Mouse (Mus musculus) heart, postnatal 0 days (tissue): Measurements from ENCODE around the gene Adgrv1. TPM values are rescaled to one million over a fixed set of nuclear protein-coding genes. Genes with fewer than 3 reads are reported as not detected.

Experiments used
- ATAC-seq: fragments of 200-750 bp; cut with Nextera tagmentation; 2 replicates; pipeline ENCODE4 v1.8.0; 2017; ENCODE audit warnings: low read depth, moderate number of reproducible peaks, moderate library complexity; ENCODE audit not compliant: insufficient read depth
- DNase-seq: peaks from one replicate; pipeline ENCODE4 v3.0.0-alpha.2; 2016; ENCODE audit warnings: low spot score
- H3K27ac ChIP-seq: fragments of 300-500 bp; sonication (generic); 2 replicates; pipeline ENCODE4 v1.5.1; 2014; ENCODE audit warnings: low read depth, mild to moderate bottlenecking
- H3K27me3 ChIP-seq: fragments of 300-500 bp; sonication (generic); 2 replicates; pipeline ENCODE4 v1.6.1; 2014; ENCODE audit warnings: low read length, mixed read lengths; ENCODE audit not compliant: control insufficient read depth, insufficient read depth
- H3K36me3 ChIP-seq: fragments of 300-500 bp; sonication (generic); replicated peaks from 2 replicates; pipeline ENCODE4 v1.6.1; 2014; ENCODE audit warnings: low read length, mixed read lengths; ENCODE audit not compliant: control insufficient read depth, insufficient read depth
- H3K4me1 ChIP-seq: fragments of 300-500 bp; sonication (generic); 2 replicates; pipeline ENCODE4 v1.6.1; 2014; ENCODE audit warnings: antibody characterized with exemption; ENCODE audit not compliant: control insufficient read depth, insufficient read depth
- H3K4me2 ChIP-seq: fragments of 300-500 bp; sonication (generic); 2 replicates; pipeline ENCODE4 v1.6.1; 2014; ENCODE audit warnings: low read depth, mild to moderate bottlenecking, low read length, moderate library complexity
- H3K4me3 ChIP-seq: fragments of 300-500 bp; sonication (generic); 2 replicates; pipeline ENCODE4 v1.5.1; 2014; ENCODE audit warnings: low read depth, low read length
- H3K9ac ChIP-seq: fragments of 300-500 bp; sonication (generic); replicated peaks from 2 replicates; pipeline ENCODE4 v1.6.1; 2014; ENCODE audit warnings: low read depth, low read length, mixed read lengths
- H3K9me3 ChIP-seq: fragments of 300-500 bp; sonication (generic); replicated peaks from 2 replicates; pipeline ENCODE4 v1.6.1; 2016; ENCODE audit warnings: low read length; ENCODE audit not compliant: control insufficient read depth
- CTCF ChIP-seq: IDR thresholded peaks from 2 replicates; pipeline ENCODE4 v1.5.1; 2016; ENCODE audit warnings: antibody characterized with exemption, control low read depth, low read depth
- EP300 ChIP-seq: IDR thresholded peaks from 2 replicates; pipeline ENCODE4 v1.6.1; 2016; ENCODE audit warnings: antibody characterized with exemption, low read depth
- WGBS: fragments of 180-500 bp; shearing (Covaris S2); extraction: QIAGEN DNeasy Blood & Tissue Kit; methylation state at CpG from one replicate; pipeline ENCODE4 v1.1.7; 2014; 5-methylcytosine and 5-hydroxymethylcytosine counted together
- polyA plus RNA-seq: library from polyadenylated mRNA; unstranded; fragments of >200 nt; fragmentation: Nextera tagmentation; extraction: Ambion mirVana; gene quantifications from 2 replicates; pipeline ENCODE4 v1.2.1, GENCODE M21; 2015
- total RNA-seq: library from RNA; depleted of rRNA; stranded (reverse); fragments of >200 nt; gene quantifications from 2 replicates; pipeline ENCODE4 v1.2.3, GENCODE M21; 2014; ENCODE audit warnings: low replicate concordance

Gene Adgrv1
- total and polyA plus RNA-seq, 2 experiments from 2014 or later, result 0.68 to 10.5 TPM

GRCm38 (mm10) chr13:81155322-81155721 is 477.6 kb downstream of the Adgrv1 start:
- ATAC-seq, result peak; percentile 70; the same call in 1 of the 2 replicates
- peak; percentile 85 for DNase-seq
- peak; percentile 84 for TF ChIP-seq CTCF
- no peak for TF ChIP-seq EP300

GRCm38 (mm10) chr13:81144434-81144833 is 488.5 kb downstream of the Adgrv1 start:
- DNase-seq (no peak), ATAC-seq (no peak)
- H3K36me3 ChIP-seq, result no peaks in the 10 kb centered on the region
- H3K9me3 ChIP-seq, result no peaks in the 10 kb centered on the region
- H3K27me3 ChIP-seq, result no peaks in the 10 kb centered on the region
- no peak overlapping the region for H3K27ac ChIP-seq
- 54% methylated on average over 1 of the region's 1 CpGs for WGBS
- H3K4me2 ChIP-seq, result no peak overlapping the region
- H3K4me3 ChIP-seq, result no peak overlapping the region
- H3K4me1 ChIP-seq, result no peaks in the 10 kb centered on the region
- H3K9ac ChIP-seq, result no peak overlapping the region
- TF ChIP-seq EP300 (no peak), CTCF (no peak)

More at GRCm38 (mm10) chr13:81155322-81155721, 477.6 kb downstream of the Adgrv1 start:
- H3K4me2 ChIP-seq, result no peak overlapping the region
- no peak overlapping the region for H3K9ac ChIP-seq
- H3K27me3 ChIP-seq, result no peaks in the 10 kb centered on the region
- H3K4me3 ChIP-seq, result no peak overlapping the region
- H3K36me3 ChIP-seq, result no peaks in the 10 kb centered on the region
- H3K27ac ChIP-seq, result no peak overlapping the region
- H3K4me1 ChIP-seq, result no peaks in the 10 kb centered on the region
- H3K9me3 ChIP-seq, result no peaks in the 10 kb centered on the region

- WGBS, result 65% methylated on average over 6 of the region's 6 CpGs
- Histone ChIP-seq H3K4me3 (no peak overlapping the region), H3K9me3 (no peaks in the 10 kb centered on the region), H3K36me3 (no peaks in the 10 kb centered on the region), H3K27ac (no peak overlapping the region), H3K27me3 (no peaks in the 10 kb centered on the region), H3K4me1 (0 out of 2 replicates have a peak, but pooled peaks cover under 1% of the 10 kb centered on the region), H3K9ac (no peak overlapping the region), H3K4me2 (no peak overlapping the region)
- TF ChIP-seq EP300, result no peak
- TF ChIP-seq CTCF, result no peak
- ATAC-seq (no peak), DNase-seq (no peak)
Observed at GRCm38 (mm10) chr13:81142268-81142884, 490.6 kb downstream of the Adgrv1 start.

DNA sequence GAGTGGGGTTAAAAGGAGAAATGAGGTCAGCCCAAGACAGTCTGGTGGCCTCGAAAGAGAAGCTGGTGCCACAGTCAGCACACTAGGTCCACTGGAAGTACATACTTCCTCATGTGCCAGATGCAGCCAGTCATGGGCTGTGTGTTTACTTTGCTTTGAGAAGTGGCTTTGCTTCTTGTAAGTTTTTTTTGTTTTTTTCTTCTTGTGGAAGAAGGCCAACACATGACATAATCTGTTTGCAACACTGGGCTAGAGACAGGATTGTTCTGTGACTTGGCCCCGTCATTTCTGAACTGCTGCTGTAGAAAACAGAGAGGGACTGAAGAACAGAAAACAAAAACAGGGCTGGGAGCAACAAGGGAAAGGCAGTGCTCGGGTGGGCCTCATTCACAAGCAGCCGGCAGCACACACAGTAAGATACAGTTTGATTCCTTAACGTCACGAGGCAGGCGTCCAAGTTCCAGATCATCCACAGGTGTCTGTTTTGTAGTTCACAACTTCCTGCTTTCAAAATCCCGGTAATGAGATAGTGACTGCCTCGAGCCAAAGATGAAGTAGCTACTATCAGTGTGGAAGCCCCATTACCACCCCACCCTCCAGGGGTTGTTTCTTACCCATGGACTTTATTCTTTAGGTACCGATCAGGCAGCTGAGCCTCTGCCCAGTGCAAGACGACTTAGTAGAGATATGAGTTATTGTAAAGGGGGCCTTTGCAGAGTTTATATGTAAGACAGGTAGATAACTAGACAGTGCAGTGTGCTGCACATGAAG is 496.1 kb downstream of the Adgrv1 start:
- peak; percentile 52 for DNase-seq
- peaks cover 31% of the 10 kb centered on the region for H3K4me1 ChIP-seq
- H3K9ac ChIP-seq, result no peak overlapping the region
- H3K9me3 ChIP-seq, result no peaks in the 10 kb centered on the region
- peak; percentile 14 for ATAC-seq
- no peaks in the 10 kb centered on the region for H3K27me3 ChIP-seq
- no peak overlapping the region for H3K4me3 ChIP-seq
- TF ChIP-seq CTCF, result no peak
- no peak for TF ChIP-seq EP300
- 25% methylated on average over 11 of the region's 11 CpGs for WGBS
- no peaks in the 10 kb centered on the region for H3K36me3 ChIP-seq
- no peak overlapping the region for H3K4me2 ChIP-seq
- peak overlapping the region; percentile 46 for H3K27ac ChIP-seq

GRCm38 (mm10) chr13:81135953-81136352 is 497.0 kb downstream of the Adgrv1 start:
- Histone ChIP-seq H3K4me1 (peaks cover 40% of the 10 kb centered on the region), H3K36me3 (no peaks in the 10 kb centered on the region), H3K4me3 (no peak overlapping the region), H3K27me3 (no peaks in the 10 kb centered on the region), H3K27ac (peak overlapping the region; percentile 46; the same call in 1 of the 2 replicates), H3K4me2 (no peak overlapping the region), H3K9ac (no peak overlapping the region), H3K9me3 (no peaks in the 10 kb centered on the region)
- no peak for DNase-seq
- WGBS, result 68% methylated on average over 10 of the region's 10 CpGs
- no peak for ATAC-seq
- TF ChIP-seq CTCF, result no peak
- no peak for TF ChIP-seq EP300

DNA sequence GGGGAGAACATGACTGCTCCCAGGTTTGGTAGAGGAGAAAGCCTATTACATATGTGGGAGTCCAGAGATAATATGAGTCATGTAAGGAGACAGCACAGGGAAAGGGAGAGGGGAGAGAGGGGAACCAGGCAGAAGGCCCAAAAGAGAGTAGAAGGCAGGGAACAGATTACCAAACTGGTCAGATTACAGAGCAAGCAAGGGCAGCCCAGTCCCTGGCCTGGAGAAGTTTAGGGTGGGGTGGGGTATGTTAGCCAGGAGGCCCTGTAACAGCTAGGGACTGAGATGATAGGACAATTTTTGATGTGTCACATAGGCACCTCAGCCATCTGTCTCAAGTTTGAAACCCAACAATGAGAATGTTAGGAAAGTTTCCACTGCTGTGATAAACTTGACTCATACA is 498.5 kb downstream of the Adgrv1 start:
- H3K4me1 ChIP-seq, result peaks cover 45% of the 10 kb centered on the region
- TF ChIP-seq CTCF (no peak), EP300 (no peak)
- no peak overlapping the region for H3K4me3 ChIP-seq
- H3K27ac ChIP-seq, result no peak overlapping the region
- no peak overlapping the region for H3K9ac ChIP-seq
- no peak for ATAC-seq
- H3K4me2 ChIP-seq, result no peak overlapping the region
- H3K9me3 ChIP-seq, result no peaks in the 10 kb centered on the region
- DNase-seq, result no peak
- H3K36me3 ChIP-seq, result no peaks in the 10 kb centered on the region
- no peaks in the 10 kb centered on the region for H3K27me3 ChIP-seq
